Mouse (Mus musculus): ENCODE data around the gene Notch2.

The Notch2 gene

DNA sequence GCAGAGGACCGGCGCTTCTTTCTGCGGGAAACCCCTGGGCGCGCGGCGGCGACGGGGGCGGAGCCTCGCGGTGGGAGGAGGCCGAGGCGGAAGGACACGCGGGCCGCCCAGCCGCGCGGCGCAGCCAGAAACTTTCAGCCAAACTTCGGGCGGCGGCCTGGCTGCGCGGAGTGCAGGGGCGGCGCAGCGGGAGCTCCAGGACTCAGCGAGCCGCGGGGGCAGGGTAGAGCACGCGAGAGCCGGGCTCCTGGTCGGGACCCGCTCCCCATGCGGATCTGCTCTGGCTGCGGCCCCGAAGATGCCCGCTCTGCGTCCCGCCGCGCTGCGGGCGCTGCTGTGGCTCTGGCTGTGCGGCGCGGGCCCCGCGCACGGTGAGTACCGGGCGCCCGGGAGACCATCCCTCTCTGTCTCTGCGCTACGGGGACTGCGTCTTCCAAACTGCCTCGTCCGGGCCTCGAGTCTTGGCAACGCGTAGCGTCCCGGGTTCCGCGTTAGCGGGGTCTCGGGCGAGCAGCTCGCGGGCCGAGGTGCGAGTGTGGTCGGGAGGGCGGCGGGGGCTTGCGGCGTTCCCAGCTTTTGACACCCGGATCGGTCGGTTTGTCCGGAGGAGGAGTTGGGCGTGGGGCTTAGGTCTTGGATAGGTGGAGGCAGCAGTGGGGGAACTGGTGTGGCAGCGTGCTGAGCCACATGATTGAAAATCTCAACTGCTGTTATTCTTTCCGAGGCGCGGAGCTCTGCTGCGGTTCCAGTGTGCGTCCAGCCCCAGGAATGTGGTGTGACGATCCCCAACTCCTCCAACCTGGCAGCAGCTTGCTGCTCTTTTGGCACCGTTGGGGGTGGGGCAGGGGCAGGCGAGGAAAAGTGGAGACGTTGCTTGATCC is at the start of gene Notch2:
Gene Notch2 (plus strand): TSS at position 127 of the 881 bp plus-strand sequence.
- DNase-seq = peak; percentile 91

DNA sequence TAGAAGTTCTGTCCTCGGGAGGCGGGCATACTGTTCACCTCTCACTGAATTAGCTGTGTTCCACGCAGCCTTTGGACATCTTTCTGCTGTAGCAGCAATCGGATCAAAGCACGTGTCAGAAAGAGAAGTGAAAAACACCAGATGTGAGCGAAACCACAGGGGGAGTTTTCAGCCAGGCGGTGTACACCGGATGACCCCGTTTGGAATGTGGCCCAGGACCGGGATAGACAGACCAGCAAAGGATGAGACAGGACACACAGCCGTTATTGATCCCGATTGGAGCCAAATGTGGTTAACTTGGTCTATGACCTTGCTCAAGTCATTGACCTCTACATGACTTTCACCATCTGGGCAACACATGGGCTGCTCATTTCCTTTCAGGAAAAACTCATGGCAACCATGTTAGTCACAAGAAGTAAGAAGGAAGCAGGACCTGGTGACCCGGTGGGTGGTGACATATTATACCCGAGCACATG is 48.4 kb upstream of the Notch2 start:
- DNase-seq = peak; percentile 16

DNA sequence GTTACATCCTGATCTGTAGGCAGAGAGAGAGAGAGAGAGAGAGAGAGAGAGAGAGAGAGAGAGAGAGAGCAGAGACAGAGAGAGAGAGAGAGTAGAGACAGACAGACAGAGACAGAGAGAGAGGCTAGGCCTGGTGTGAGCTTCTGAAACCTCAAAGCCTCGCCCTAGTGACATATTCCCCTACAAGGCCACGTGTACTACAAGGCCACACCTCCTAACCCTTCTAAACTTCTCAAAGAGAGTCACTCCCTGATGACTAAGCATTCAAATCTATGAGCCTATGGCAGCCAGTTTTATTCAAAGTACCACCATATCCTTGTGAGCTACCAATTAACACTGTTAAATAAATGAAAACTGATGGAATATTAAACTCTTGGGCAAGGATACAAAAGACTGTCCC is 45.7 kb upstream of the Notch2 start:
- DNase-seq = no peak

DNA sequence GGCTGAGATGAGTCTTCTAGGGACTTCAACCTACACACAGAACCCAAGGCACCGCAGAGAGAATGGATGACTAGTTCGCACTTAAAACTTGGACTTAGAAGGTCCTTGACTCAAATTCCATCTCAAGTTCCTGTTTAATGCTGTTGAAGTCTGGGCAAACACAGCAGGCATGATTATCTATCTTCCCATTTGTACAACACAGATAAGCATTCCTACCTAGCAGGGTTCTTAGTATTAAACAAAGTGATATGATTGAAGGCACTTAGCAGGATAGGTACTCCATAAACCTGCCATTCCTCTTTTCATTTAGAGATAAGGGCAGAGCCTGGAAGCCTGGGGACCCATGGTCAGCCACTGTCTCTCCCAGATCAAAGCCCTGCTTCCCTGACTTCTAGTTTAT is 45.1 kb upstream of the Notch2 start:
- no peak for DNase-seq

DNA sequence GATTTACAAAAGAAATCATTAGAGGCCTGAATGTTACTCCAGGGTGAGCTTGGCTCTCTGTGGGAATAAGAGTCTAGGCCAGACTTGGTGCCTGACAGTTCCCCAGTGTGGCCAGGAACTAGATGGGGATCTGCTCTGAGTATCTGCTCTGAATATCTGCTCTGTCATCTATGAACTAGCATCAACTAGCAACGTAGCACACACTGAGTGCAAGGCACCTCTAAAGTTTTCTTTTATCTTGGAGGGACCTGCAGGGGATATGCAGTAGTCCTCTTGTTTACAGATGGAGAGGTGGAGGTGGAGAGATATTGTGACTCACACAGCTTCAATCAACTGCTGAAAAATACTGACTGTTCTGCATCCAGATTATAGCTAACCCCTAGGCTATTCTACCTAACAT is 44.3 kb upstream of the Notch2 start:
- DNase-seq = no peak

DNA sequence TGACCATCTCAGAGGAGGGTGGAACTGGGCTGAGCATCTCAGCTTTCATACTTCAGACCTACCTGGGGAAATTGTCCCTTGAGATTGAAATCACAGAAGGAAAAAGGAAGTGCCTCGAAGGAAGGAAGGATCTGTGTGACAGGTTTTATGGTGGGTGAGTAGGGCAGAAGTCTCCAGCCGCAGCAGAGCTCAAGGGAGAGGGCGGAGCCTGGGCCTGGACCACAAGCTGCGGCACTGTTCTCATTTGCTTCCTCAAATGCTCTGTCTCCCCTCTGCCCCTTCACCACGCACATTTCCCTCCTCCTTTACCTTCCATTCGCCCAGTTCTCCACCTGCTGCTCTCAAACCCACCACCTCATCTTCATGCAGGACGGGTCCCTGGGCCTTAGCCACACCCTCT is 42.2 kb upstream of the Notch2 start:
- no peak for DNase-seq

DNA sequence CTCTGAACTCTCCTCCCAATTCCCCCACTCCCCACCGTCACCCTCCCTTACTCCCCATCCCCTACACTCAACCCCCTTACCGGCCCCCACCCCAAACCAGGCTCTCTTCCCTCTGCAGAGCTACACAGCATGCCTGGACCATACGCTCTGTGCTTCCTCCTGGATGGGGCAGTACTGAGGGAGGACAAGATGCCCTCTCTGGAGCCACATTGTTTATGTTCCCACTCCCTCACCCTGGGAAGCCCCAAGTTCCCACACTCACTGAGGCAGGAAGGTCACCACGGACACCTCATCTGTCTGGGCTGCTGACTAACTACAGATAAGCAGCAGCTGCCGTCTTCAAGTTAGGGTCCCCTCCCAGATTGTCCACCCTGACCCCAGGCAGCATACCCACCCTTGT is 41.1 kb upstream of the Notch2 start:
- DNase-seq = no peak

DNA sequence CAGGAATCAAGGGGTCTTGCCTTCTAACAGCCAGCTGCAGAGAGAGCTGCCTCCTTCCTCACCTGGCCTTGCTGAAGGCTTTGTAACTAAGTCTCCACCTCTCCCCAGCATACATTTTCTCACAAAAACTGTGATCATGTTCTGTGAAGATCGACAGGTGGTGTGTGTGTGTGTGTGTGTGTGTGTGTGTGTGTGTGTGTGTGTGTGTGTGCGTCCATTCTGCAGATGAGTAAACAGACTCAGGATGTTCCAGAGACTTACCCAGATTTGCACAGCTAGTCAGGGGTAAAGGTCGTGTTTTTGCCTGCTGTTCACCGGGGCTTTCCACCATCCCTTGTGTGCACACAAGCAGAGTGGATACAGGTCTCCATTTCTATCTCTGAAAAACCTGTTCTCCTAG is 40.6 kb upstream of the Notch2 start:
- DNase-seq = no peak

DNA sequence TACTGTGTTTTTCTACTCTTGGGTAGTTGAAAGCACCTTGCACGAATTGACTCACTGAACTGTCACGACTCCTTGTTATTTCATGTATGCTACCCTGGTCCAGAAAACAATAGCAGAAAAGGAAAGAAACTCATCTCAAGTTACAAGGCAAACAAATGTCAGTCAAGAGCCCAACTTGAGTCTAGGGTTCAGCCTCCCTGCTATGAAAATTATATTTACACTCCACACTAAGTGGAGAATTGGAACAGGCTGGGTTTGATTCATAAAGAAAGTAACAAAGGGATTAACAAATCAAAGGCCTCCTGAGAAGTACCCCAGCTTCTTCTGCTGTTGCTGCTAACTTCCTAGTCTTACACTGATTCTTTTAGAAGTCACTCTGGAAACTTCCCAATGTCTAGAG is 40.0 kb upstream of the Notch2 start:
- DNase-seq = no peak

DNA sequence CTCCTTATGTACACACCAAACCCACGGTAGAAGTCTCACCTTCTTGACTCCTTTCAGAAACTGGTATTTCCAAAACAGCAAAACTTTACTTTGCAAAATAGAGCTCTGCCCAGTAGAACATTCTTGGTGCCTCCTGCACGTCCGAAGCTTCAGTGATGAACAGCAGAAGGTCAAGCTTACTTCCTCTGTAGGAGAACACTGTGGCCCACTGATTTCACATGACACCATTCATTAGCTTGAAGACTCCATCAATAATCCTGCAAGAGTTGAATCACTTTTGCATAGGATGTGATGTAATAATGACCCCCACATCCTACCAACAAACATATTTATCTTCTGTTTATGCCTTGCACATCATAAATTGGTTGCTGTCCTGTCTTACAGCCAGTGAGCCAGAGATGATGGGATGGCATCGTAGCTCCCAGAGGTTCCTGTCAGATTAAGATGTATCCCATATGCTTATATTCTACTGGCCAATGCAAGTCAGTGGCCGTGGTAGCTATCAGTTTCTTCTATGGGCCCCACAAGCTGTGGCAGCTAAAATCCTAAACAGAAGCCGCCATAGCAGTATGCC is 39.0 kb upstream of the Notch2 start:
- DNase-seq = no peak

DNA sequence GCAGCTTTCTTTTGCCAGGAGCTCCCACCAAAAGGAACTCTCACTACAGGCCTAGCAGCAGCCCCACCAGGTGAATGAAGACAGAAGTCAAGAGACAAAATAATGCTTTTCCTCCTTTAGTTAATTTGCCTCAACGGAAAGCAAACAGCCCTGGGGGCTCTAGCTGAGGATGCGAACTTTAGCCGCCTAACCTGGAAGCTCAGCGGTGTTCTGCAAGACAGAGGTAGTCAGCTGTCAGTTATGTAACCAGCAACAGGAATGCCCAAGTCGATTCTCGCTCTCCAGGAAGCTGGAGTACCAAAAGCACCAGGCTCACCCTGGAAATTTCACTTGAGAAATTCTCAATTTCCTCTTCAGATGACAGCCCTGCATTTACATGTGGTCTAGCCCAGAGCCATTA is 36.6 kb upstream of the Notch2 start:
- no peak for DNase-seq

DNA sequence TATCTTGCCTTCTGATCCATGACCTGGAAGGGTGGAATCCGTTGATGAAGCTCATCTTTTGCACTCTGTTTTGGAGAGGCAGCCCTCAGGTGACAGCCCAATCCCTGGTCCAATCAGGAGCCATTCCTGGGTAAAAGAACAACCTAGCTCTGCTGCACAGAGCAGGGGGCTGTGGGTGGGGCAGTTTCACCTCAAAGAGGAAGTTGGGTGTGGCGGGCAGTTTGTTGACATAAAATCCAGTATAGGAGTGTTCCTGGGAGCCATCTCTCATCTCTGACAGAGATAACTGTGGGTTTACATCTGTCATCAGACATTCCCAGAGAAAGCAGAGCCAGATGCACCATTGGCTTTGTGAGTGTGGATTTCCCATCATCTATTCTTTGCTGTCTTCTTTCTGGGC is 34.6 kb upstream of the Notch2 start:
- DNase-seq = no peak

DNA sequence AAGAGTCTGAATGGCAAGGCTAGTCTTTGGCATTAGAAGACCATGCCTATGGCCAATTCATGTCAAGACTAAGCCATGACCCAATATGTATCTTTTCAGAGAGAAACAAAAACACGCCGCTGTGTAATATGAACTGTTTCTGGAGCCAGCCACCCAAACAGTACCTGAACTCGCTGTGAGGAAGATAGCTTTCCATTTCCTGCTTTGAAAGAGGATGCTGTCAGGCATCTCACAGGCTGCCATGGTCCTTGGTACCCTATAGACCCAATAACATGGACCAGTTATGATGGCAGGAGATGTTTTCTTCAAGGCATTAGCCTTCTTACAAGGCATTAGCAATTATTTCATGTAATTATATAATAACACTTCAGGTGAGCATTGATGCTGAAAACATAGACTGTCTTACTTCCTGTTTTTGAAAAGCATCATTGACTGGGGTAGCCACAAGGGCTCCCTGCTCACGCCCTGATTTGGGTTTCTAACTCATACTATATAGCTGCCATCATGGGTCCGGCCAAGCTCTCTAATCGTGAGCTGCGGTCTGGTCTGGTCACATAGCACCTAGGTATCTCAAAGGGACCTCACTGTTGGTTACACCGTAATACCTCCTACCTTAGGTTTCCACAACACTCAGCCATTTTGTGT is 32.5 kb upstream of the Notch2 start:
- DNase-seq = no peak

DNA sequence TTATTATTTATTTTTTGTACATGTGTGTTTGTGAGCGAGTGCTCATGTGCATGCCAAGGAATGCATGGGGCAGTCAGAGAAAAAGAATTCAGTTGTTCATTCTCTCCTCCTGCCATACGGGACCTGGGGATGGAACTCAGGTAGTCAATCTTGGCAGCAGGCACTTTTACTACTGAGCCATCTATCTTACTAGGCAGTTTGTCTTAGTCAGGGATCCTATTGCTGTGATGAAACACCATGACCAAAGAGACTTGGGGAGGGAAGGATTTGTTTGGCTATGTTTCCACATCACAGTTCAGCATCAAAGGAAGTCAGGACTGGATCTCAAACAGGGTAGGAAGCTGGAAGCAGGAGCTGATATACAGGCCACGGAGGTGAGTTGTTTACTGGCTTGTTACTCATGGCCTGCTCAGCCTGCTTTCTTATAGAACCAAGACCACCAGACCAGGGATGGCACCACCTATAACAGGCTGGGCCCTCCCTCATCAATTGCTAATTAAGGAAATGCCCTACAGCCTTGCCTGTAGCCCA is 31.9 kb upstream of the Notch2 start:
- DNase-seq = no peak

DNA sequence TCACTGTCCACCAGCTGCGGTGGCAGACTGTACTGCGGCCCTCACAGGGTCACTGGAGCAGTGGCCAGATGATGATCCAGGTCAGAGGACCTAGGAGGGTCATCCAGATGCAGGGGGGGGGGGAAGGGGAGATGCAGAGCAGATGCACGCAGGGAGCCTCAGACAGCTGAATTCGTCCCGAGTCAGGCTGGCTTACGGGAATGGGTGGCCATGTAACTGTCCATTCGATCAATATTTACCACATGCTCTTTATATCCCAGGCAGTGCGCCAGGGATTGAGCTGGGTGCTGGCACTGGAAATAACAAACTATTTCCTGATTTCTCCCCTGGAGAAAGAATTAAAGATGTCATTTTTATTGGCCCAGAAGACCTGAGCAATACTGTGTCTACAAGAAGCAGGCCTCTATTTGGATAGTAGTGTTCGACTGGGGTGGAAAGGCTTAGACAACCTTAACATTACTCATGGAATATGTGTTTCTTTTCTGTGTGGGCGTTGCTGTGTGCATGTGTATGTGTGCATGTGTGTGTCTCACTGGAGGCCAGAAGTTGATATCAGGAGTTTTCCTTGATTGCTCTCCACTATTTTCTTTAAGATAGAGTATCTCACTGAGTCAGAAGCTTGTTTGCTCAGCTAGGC is 28.3 kb upstream of the Notch2 start:
- DNase-seq = no peak

DNA sequence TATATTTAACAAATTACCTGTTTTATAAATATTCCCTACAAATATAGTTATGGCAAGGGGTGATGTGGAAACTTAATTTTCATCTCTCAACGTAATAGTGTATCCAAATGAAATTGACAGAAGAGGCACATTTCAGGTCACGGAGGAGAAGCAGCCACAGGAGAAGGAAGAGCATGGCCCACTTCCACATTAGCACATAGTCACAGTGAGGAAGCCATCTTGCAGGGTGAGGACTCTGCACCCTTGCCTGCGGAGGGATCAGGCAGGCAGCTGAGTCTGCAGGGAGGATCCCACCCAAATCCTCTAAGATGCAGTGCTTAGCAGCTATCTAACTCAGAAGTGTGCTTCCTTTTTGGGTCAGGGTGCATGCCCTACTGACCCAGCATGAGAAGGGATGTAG is 27.6 kb upstream of the Notch2 start:
- DNase-seq = no peak

DNA sequence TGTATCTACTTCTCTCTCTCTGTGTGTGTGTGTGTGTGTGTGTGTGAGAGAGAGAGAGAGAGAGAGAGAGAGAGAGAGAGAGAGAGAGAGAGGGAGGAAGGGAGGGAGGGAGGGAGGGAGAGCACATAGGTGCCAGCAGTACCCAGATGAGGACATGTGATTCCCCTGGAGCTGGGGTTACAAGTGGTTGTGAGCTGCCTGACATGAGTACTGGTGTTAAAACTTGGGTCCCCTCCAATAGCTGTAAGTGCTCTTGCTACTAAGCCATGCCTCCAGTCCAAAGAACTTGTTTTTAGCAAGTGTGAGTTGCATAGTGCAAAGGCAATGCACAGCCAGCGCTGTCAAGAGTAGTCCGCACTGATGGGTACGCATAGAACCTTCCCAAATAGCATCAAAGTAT is 26.2 kb upstream of the Notch2 start:
- no peak for DNase-seq

DNA sequence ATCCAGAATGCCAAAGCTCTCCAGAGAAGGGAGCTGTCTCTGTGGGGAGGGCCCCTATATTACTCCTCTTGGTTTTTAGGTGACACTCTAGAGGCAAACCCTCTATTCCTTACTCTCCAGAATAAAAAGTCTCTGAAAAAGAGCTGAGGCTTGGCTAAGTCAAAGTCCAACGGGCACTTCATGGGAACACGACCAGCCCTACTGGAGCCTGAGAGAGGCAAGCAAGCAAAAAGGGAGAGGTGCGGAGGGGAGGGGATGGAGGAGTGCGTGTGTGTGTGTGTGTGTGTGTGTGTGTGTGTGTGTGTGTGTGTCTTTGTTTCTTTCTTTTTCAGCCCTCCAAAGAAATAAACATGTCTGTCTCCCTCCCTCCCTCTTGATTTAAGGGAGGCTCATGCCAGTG is 24.6 kb upstream of the Notch2 start:
- DNase-seq = peak; percentile 53

DNA sequence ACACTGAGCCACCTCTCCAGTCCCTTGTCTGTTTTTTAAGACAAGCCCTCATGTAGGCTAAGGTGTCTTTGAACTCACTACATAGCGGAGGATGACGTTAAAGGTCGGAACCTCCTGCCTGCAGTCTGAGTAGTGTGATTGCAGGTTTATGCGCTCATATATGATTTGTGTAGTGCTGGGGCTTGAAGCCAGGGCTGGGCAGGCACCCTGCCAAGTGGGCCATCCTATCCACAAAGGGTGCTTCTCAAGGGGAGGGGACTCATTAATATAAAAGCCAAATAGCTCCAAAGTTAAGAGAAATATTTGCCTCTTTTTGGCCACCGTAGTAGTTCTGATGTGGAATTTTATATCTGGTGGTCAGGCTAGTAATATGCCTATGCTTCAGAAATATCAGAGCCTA is 22.8 kb upstream of the Notch2 start:
- no peak for DNase-seq

DNA sequence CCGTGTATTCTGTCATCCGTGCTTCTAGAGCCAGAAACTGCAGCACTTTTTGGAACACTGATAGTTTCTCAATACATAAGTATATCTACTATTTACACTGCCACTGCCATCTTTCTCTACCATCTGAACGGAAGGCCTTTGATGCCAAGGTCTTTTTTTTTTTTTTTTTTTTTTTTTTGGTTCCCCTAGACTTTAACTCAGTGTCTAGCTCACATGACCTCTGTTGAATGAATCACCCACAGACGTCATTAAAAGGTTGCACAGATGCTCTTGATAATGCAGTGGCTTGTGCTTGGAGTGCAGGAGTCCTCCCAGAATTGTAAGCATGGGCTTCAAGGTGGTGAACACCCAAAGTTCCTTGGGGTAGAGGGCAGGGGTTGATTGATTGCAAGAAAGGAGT is 21.0 kb upstream of the Notch2 start:
- no peak for DNase-seq

DNA sequence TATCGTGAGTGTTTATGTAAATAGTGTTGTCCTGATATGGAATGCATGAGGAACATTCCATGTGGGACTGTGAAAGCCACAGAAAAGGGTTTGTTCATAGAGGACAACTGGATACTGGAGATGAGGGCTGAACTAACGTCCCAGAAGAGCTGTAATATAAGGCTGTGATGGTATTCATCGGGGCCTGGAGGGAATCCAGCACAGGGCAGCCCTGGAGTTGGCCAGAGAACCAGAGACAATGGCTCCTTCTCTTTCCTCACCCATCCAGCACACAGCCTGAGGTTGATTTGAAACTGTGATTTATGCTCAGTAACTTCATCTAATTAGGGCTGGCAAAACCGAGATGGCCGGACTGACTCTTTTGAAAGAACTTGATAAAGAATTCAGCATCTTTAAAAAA is 20.1 kb upstream of the Notch2 start:
- no peak for DNase-seq

DNA sequence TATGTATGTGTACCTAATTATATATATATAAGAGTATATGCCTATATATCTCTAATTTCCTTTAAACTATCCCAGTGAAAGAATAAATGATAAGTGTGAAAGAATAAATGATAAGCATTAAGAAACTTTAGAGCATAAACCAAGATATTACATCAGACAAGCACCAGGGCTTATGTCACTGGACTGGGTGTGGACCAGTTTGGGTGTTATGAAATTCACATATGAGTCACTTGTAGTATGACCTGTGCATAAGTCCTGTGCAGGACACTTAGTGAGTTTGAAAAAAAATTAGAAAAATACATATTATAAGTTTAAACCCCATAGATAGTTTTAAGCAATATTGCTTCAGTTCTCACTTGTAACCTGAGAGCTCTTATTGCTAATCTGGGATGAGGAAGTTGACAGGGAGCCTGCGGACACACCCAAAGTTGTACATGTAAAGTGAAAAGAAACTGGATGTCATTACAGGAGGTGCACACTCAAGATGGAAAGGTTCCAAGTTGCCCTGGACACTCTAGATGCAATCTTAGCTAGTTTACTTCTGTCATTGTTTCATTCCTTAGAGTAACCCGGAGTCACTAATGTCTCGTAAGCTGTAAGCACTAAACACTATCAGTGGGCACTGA is 19.3 kb upstream of the Notch2 start:
- DNase-seq = no peak

DNA sequence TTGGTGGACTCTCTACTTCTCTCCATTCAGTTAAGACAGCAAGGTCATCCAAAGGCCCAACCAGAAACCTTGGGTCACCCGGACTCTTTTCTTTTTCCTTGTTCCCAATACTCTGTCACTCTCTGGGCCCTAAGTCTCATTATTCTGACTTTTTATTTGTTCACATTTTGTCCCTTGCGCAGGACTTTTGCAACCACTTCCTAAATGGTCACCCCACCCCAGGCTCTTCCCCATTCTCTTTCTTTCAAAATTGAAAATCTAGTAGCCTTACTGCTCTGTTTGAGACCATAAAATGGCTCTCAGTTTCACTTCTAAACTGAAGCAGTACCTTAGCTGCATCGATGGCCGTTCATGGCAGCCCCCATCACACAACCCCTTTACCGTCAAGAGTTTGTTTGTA is 18.5 kb upstream of the Notch2 start:
- DNase-seq = no peak

All from kidney, adult 11 months (tissue).